Mouse (Mus musculus): ENCODE results near the gene Sez6l2.

GRCm38 (mm10) chr7:126926299-126926698 is 24.1 kb upstream of the Sez6l2 start:
- TF ChIP-seq CTCF (IDR thresholded peaks at IDR 0.05; ENCODE audit: insufficient read depth, low read depth, low read length) (no peak), POLR2A (IDR thresholded peaks at IDR 0.05; ENCODE audit: insufficient read depth, low read depth, low read length) (no peak)
